Mouse (Mus musculus) kidney, adult 2 months (tissue): ENCODE results near the gene Kcmf1.

Experiments used
- CTCF ChIP-seq: fragments of 200-500 bp; conservative IDR thresholded peaks from 2 replicates; pipeline ENCODE4 v1.5.1; 2011; ENCODE audit warnings: low read depth, mild to moderate bottlenecking, control low read depth, low read length, moderate library complexity, mixed read lengths; ENCODE audit not compliant: insufficient read depth, insufficient read length
- POLR2A ChIP-seq: fragments of 200-500 bp; IDR thresholded peaks from one replicate; pipeline ENCODE4 v1.6.1; 2011; ENCODE audit warnings: low read depth, low read length, control low read depth

- no peak for TF ChIP-seq POLR2A
- no peak for TF ChIP-seq CTCF
Measured at GRCm38 (mm10) chr6:72923381-72923780, 23.6 kb upstream of the Kcmf1 start.
